Mouse (Mus musculus) stomach, embryonic 14.5 days (tissue): ENCODE measurements at regions not wholly inside any gene's neighbourhood (a gene's known extent, or its start where the extent isn't known, plus 50 kb on each side); places are given as distances from the start of the nearest gene placed in this dataset.
A peak's percentile ranks its signal among the peaks of the same experiment; 100 is the strongest.
"Not testable (repeated sequence)": the region's sequence is repeated elsewhere in the genome, so short reads cannot be mapped to it uniquely, and the experiment has no call there.

Experiments used
- ATAC-seq: fragments of 200-750 bp; cut with Nextera tagmentation; 2 replicates; pipeline ENCODE4 v1.8.0; 2017; ENCODE audit warnings: low read depth, moderate TSS enrichment; ENCODE audit not compliant: insufficient number of reproducible peaks, insufficient read depth, low FRiP score
- H3K27ac ChIP-seq: fragments of 300-500 bp; sonication (generic); 2 replicates; pipeline ENCODE4 v1.5.1; 2014; ENCODE audit warnings: mild to moderate bottlenecking, low read length, moderate library complexity, mixed read lengths
- H3K27me3 ChIP-seq: fragments of 300-500 bp; sonication (generic); 2 replicates; pipeline ENCODE4 v1.6.1; 2014; ENCODE audit warnings: low read length, control low read depth, mixed read lengths; ENCODE audit not compliant: control insufficient read depth, insufficient read depth
- H3K36me3 ChIP-seq: fragments of 300-500 bp; sonication (generic); 2 replicates; pipeline ENCODE4 v1.6.1; 2014; ENCODE audit warnings: mild to moderate bottlenecking, control low read depth, low read length, moderate library complexity, mixed read lengths; ENCODE audit not compliant: control insufficient read depth, insufficient read depth
- H3K4me1 ChIP-seq: fragments of 300-500 bp; sonication (generic); 2 replicates; pipeline ENCODE4 v1.6.1; 2014; ENCODE audit warnings: low read length, control low read depth, mixed read lengths; ENCODE audit not compliant: control insufficient read depth, insufficient read depth
- H3K4me2 ChIP-seq: fragments of 300-500 bp; sonication (generic); replicated peaks from 2 replicates; pipeline ENCODE4 v1.6.1; 2014; ENCODE audit warnings: low read depth, low read length, control low read depth
- H3K4me3 ChIP-seq: fragments of 300-500 bp; sonication (generic); 2 replicates; pipeline ENCODE4 v1.5.1; 2014; ENCODE audit warnings: low read depth, low read length, control low read depth
- H3K9ac ChIP-seq: fragments of 300-500 bp; sonication (generic); replicated peaks from 2 replicates; pipeline ENCODE4 v1.6.1; 2014; ENCODE audit warnings: low read depth, mild to moderate bottlenecking, control low read depth, low read length, moderate library complexity, mixed read lengths
- H3K9me3 ChIP-seq: fragments of 300-500 bp; sonication (generic); 2 replicates; pipeline ENCODE4 v1.6.1; 2016; ENCODE audit warnings: low read depth, low read length, control low read depth; ENCODE audit not compliant: control insufficient read depth
- WGBS: fragments of 180-500 bp; shearing (Covaris S2); extraction: QIAGEN DNeasy Blood & Tissue Kit; methylation state at CpG from one replicate; pipeline ENCODE4 v1.1.7; 2014; 5-methylcytosine and 5-hydroxymethylcytosine counted together

DNA sequence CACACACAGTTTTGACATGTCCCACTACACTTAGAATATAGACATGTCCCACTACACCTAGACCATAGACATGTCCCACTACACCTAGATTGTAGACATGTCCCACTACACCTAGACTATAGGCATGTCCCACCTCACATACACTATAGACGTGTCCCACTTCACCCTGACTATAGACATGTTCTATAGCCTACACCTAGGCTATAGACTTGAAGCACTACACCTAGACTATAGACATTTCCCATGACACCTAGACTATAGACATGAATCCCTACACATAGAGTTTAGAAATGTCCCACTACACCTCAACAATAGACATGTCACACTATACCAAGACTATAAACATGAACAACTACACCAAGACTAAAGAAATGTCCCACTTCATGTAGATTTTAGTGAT lies 2580.9 kb downstream of the Gm37988 start:
- H3K4me1 ChIP-seq, result no peaks in the 10 kb centered on the region
- H3K4me3 ChIP-seq, result no peak overlapping the region
- H3K27me3 ChIP-seq, result no peaks in the 10 kb centered on the region
- H3K27ac ChIP-seq, result no peak overlapping the region
- no peaks in the 10 kb centered on the region for H3K9me3 ChIP-seq
- H3K9ac ChIP-seq, result no peak overlapping the region
- ATAC-seq, result no peak
- no peaks in the 10 kb centered on the region for H3K36me3 ChIP-seq
- no peak overlapping the region for H3K4me2 ChIP-seq
- 86% methylated on average over 1 of the region's 1 CpGs for WGBS

DNA sequence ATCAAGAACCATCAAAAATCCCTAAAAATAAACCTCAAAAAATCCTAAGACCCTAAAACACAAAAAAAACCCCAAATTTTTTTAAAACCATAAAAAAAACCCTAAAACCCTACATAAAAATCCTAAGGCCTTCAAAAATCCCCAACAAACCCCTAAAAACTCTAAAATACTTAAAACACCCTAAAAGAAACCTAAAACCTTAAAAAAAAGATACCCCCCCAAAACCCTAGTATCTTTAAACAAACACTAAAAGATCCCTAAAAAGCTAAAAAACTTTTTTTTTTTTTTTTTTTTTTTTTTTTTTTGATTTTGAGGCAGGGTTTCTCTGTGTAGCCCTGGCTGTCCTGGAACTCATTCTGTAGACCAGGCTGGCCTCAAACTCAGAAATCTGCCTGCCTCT lies 2585.8 kb downstream of the Gm37988 start:
- Histone ChIP-seq H3K9me3 (no peaks in the 10 kb centered on the region), H3K4me1 (no peaks in the 10 kb centered on the region), H3K4me2 (no peak overlapping the region), H3K36me3 (no peaks in the 10 kb centered on the region), H3K9ac (no peak overlapping the region), H3K4me3 (no peak overlapping the region), H3K27ac (no peak overlapping the region), H3K27me3 (no peaks in the 10 kb centered on the region)
- no peak for ATAC-seq

DNA sequence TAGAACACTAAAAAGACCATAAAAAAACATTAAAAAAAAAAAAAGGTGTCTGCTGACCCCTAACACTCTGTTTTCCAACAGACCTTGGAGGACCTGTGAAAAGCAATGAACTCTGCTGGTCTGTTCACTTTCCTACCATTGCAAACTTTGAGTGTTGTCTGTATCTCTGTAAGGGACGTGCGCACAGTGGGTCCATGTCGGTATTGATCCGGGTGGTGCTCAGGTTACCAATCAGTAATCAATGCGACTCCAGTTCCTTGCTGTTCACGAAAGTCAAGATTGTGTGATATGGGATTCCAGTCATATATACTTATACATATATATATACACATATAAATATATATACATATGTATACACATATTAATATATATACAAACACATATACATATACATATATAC lies 2586.5 kb downstream of the Gm37988 start:
- H3K27ac ChIP-seq, result no peak overlapping the region
- H3K4me3 ChIP-seq, result no peak overlapping the region
- H3K4me2 ChIP-seq, result no peak overlapping the region

DNA sequence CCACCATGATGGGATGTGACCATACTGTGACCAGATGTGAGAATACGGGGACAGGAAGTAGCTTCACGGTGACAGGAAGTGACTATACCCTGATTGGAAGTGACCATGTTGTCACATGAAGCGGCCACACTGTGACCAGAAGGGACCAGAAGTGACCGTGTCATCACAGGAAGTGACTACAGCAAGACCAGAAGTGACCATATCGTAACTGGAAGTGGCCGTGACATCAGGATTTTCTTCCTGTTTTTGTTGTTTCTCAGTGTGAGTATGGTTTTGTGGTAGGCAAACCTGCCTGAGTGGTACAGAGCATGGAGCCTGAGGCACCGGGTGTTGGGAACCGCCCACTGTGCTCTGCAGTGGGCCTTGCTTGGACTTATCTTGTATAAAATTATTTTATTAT lies 2587.8 kb downstream of the Gm37988 start:
- Histone ChIP-seq H3K27ac (no peak overlapping the region), H3K4me3 (no peak overlapping the region), H3K27me3 (no peaks in the 10 kb centered on the region), H3K4me2 (no peak overlapping the region), H3K36me3 (no peaks in the 10 kb centered on the region), H3K9ac (no peak overlapping the region), H3K4me1 (no peaks in the 10 kb centered on the region), H3K9me3 (no peaks in the 10 kb centered on the region)
- no peak for ATAC-seq
- WGBS, result 92% methylated on average over 8 of the region's 8 CpGs

More for the DNA sequence above, 2586.5 kb downstream of the Gm37988 start:
- 96% methylated on average over 6 of the region's 6 CpGs for WGBS
- no peaks in the 10 kb centered on the region for H3K4me1 ChIP-seq
- H3K9me3 ChIP-seq, result no peaks in the 10 kb centered on the region
- H3K36me3 ChIP-seq, result no peaks in the 10 kb centered on the region
- no peaks in the 10 kb centered on the region for H3K27me3 ChIP-seq
- ATAC-seq, result no peak
- H3K9ac ChIP-seq, result no peak overlapping the region

DNA sequence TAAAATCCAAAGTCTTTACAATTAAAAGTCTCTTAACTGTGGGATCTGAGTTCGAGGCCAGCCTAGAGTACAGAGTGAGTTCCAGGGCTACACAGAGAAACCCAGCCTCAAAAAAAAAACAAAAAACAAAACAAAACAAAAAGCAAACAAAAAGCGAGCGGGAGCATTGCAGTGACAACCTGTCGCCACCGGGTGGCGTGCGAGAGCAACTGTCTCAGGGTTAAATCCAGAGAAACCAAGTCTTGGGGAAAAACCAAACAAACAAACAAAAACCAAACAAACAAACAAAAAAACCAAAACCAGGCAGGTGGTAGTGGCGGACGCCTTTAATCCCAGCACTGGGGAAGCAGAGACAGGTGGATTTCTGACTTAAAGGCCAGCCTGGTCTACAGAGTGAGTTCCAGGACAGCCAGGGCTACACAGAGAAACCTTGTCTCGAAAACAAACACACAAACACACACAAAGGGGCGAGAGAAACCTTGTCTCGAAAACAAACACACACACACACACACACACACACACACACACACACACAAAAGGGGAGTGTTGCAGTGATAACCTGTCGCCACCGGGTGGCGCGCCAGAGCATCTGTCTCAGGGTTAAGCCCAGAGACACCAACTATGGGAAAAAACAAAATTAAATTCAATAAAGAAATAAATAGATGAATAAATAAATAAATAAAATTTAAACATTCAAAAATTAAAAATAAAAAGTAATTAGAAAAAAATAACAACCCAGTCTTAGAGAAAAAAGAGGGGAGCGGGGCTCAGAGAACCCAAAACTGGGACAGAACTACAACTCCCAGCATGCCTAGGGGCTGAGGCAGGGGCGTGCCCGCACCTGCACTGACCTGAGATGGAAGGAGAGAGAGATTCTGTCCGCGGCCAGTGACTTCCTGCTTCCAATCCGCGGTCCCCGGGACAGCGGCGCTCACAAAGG lies 2589.4 kb downstream of the Gm37988 start:
- peak; percentile 85 for ATAC-seq

DNA sequence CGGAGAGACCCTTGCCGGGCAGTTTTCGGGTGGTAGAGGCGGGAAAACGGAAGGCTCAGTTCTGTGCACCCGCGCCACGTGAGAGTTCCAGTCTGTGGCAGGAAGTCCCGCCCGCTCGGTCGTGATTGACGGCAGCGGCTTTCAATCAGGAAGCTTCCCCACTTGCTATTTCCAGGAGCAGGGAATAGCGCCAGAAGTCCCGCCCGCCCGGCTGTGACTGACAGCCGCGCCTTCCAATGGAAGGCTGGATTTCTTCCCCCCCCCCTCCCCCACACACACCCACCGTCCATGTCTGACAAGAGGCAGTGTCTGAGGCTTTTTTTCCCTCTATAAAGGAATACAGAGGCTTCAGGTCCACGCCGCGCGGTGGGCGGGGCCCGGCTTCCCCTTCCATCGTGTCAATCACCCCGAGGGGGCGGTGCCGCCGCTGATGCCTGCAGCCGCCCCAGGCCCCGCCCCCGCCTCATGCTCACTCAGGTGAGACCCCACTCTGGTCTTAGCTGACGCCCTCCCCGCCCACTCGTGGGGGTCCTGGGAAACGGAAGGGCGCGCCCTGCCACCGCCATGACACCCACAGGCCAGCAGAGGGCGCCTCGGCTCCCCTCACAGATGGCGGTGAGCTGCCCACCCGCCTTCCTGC lies 2590.2 kb downstream of the Gm37988 start:
- Histone ChIP-seq H3K4me2 (peak overlapping the region; percentile 52), H3K4me1 (no peaks in the 10 kb centered on the region), H3K4me3 (peak overlapping the region; percentile 58), H3K36me3 (no peaks in the 10 kb centered on the region), H3K27me3 (no peaks in the 10 kb centered on the region), H3K27ac (peak overlapping the region; percentile 76), H3K9me3 (no peaks in the 10 kb centered on the region), H3K9ac (peak overlapping the region; percentile 58)
- WGBS, result 0% methylated on average over 40 of the region's 46 CpGs
- ATAC-seq, result peak; percentile 96

More for the DNA sequence above, 2589.4 kb downstream of the Gm37988 start:
- WGBS, result 15% methylated on average over 26 of the region's 26 CpGs
- H3K9ac ChIP-seq, result no peak overlapping the region
- H3K27me3 ChIP-seq, result no peaks in the 10 kb centered on the region
- H3K36me3 ChIP-seq, result no peaks in the 10 kb centered on the region
- no peaks in the 10 kb centered on the region for H3K9me3 ChIP-seq
- H3K27ac ChIP-seq, result peak overlapping the region; percentile 75; the same call in 1 of the 2 replicates
- H3K4me1 ChIP-seq, result no peaks in the 10 kb centered on the region
- peak overlapping the region; percentile 58 for H3K4me3 ChIP-seq
- peak overlapping the region; percentile 18; the same call in 1 of the 2 replicates for H3K4me2 ChIP-seq

DNA sequence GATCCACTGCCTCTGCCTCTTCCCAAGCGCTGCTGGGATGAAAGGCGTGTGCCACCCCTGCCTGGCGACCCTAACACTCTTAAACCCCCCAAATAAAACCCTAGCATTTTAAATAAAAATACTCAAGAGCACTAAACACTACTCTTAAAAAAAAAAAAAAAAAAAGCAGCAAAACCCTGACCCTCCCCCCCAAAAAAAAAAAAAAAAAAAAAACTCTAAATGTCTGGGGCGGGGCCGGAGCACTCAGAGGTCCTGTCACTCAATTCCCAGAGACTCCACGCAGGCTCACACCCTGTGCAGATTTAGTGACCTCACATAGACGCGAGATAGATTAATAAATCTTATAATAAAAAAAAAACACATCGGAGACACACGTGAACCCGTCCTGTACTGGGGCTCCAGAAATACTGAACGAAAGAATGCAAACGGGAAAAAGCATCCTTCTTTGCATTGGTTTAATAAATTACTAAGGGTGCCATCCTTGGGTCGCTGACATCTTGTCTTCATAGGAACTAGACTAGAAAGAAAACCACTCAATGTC lies 2591.1 kb downstream of the Gm37988 start:
- no peak for ATAC-seq
- H3K27me3 ChIP-seq, result no peaks in the 10 kb centered on the region

DNA sequence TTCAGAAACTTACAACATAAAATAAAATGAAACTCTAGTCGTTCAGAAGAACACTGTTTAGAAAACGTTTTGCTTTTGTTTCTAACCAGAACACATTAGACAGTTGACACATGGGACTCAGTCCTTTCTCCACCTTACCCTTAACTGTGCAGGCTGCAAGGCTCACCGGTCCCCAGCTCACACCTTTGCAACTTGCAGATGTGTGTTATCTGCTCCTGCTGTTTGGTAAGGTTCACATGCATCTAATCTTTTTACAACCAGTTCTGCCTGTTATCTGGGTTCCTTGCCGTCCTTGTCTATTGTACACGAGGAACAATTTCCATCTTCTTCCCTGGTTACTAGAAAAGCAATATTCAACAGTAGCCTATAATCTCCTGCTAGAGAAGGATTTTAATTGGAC lies 2598.0 kb downstream of the Gm37988 start:
- WGBS, result 66% methylated on average over 5 of the region's 5 CpGs
- not testable (repeated sequence) for H3K4me2 ChIP-seq, ATAC-seq, H3K4me3 ChIP-seq, H3K9ac ChIP-seq, H3K36me3 ChIP-seq, H3K4me1 ChIP-seq, H3K27me3 ChIP-seq, H3K9me3 ChIP-seq, H3K27ac ChIP-seq

More for the DNA sequence above, 2591.1 kb downstream of the Gm37988 start:
- peak overlapping the region; percentile 58 for H3K4me3 ChIP-seq
- peak overlapping the region; percentile 58 for H3K9ac ChIP-seq
- peak overlapping the region; percentile 52 for H3K4me2 ChIP-seq
- no peaks in the 10 kb centered on the region for H3K9me3 ChIP-seq
- H3K27ac ChIP-seq, result no peak overlapping the region; the same call in 1 of the 2 replicates
- no peaks in the 10 kb centered on the region for H3K4me1 ChIP-seq
- 41% methylated on average over 14 of the region's 14 CpGs for WGBS
- no peaks in the 10 kb centered on the region for H3K36me3 ChIP-seq
